Mouse (Mus musculus): ENCODE measurements around the gene Ift74. TPM values are rescaled to one million over a fixed set of nuclear protein-coding genes. Genes with fewer than 3 reads are reported as not detected.

The Ift74 gene
- 0.23 TPM in 1 of 2 replicates, not detected in the other for polyA plus RNA-seq (2012; rRNA removed; ENCODE audit: low replicate concordance)

DNA sequence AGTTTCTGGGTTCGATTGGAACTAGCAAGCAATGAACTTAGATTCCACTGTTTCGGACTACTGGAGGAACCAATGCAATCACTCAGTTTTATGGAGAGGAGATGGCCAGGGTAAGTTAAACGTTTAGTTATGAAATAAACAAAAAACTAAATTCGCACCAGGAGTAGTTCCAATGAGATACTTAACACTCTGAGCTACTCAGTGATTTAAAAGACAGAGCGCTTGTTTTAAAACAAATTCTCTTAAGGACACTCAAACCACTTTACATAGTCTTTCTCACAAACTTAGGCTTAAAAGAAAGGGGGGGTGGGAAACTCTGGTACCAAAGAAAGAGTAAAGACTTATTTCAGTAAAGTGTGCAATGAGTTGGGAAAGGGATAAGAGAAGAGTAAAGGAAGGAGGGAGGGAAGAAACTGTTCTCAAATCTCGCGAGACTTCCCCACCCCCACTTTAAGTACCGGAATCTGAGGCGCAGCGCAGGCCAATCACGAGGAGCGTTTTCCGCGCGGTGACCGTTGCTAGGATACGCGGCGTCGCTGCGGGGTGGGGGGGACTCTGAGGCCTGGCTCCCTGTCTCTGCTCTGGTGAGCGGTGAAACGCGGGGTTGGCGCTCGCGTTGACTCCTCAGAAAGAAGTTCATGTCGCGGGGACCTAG, at the start of gene Ift74:
Ift74 (plus strand) TSS at position 520 of the 655 bp plus-strand sequence.

GRCm38 (mm10) chr4:94603031-94603629, 11.2 kb upstream of the Ift74 start, which contains the start of gene Plaa:
Gene Plaa, minus strand, starts transcription at chr4:94603244.

DNA sequence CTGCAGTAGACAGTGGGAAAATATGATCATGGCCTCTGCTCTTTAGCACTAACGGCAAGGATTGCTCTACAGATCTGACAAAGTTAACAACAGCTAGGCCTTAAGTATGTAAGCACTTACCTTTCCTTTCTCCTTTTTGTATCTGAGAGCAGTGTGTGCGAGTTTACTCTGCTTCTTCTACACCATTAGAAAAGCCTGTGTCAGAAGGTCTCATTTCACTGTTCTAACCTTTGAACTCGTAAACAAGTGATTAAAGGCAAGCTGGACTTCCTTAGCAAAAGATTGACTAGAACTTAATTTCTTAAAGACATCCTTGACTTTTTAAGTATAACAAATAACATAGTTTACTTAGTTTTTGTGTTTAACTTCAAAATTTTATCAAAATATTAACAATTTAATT, 35.6 kb downstream of the Ift74 start, which contains the start of gene Lrrc19:
Lrrc19 (minus strand) TSS at position 225 of the 400 bp plus-strand sequence.

DNA sequence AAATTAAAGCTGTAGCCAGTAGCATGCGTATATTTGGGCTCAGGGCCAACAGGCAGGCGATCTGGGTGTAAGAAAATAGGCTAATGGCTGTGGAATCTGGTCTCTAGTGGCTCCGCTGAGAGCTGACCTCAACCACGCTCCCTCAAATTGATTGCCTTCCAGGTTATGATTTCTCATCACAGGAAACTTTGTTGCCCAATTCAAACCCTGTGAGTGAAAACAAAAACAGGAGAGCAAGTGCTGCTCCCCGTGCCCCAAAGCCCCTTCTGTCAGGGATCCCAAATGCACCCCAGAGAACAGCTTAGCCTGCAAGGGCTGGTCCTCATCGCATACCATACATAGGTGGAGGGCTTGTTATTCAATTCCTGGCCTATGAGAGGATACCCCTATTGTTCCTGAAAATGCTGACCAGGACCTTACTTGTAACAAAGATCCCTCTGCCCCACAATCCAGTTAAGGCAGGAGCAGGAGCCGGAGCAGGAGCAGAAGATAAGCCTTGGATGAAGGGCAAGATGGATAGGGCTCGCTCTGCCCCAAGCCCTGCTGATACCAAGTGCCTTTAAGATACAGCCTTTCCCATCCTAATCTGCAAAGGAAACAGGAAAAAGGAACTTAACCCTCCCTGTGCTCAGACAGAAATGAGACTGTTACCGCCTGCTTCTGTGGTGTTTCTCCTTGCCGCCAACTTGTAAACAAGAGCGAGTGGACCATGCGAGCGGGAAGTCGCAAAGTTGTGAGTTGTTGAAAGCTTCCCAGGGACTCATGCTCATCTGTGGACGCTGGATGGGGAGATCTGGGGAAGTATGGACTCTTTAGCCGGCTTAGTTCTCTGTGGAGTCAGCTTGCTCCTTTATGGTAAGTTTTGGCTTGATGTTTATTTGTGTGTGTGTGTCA, 124.8 kb downstream of the Ift74 start, which contains the start of gene Tek:
Tek (plus strand) TSS at position 452 of the 894 bp plus-strand sequence.

Other genes starting within 250 kb of the Ift74 start
- not detected in 2 replicates for gene Gm10306, start 57.9 kb upstream of the Ift74 start, polyA plus RNA-seq (2012; rRNA removed; ENCODE audit: low replicate concordance)
- 1.2 and 5.7 TPM in 2 replicates for gene Caap1, start 57.7 kb upstream of the Ift74 start, polyA plus RNA-seq (2012; rRNA removed; ENCODE audit: low replicate concordance)
- gene Plaa, start 11.2 kb upstream of the Ift74 start, polyA plus RNA-seq (2012; rRNA removed; ENCODE audit: low replicate concordance): 42.6 and 54.4 TPM in 2 replicates
- 1.9 and 2.1 TPM in 2 replicates for gene Lrrc19, start 35.7 kb downstream of the Ift74 start, polyA plus RNA-seq (2012; rRNA removed; ENCODE audit: low replicate concordance)
- gene Tek, start 124.8 kb downstream of the Ift74 start, polyA plus RNA-seq (2012; rRNA removed; ENCODE audit: low replicate concordance): 0.75 and 0.76 TPM in 2 replicates